Mouse (Mus musculus) MEL (cell line): ENCODE measurements at regions not wholly inside any gene's neighbourhood (a gene's known extent, or its start where the extent isn't known, plus 50 kb on each side); places are given as distances from the start of the nearest gene placed in this dataset.

Experiments
- DNase-seq: peaks from one replicate; pipeline ENCODE4 v3.0.0; 2011; ENCODE audit warnings: low read depth, low spot score
- H3K27ac ChIP-seq: 2 replicates; pipeline ENCODE4 v1.5.1; 2012; ENCODE audit warnings: low read depth, mild to moderate bottlenecking, control low read depth, low read length, moderate library complexity; ENCODE audit not compliant: control insufficient read depth
- H3K27me3 ChIP-seq, 2 experiments: fragments of 150-350 bp in 1 of 2; sonication (generic) in 1 of 2; 2 replicates each; pipeline ENCODE4 v1.6.1; 2012; ENCODE audit warnings: low read length in 2 of 2, mild to moderate bottlenecking in 2 of 2, improper control_type of control experiment in 1 of 2, moderate library complexity in 1 of 2; ENCODE audit not compliant: insufficient read depth in 2 of 2, control insufficient read depth in 1 of 2
- H3K36me3 ChIP-seq, 2 experiments: 2 replicates each; pipeline ENCODE4 v1.6.1; 2012 to 2014; ENCODE audit warnings: low read length in 2 of 2, improper control_type of control experiment in 1 of 2, inconsistent platforms in 1 of 2, mild to moderate bottlenecking in 1 of 2; ENCODE audit not compliant: insufficient read depth in 2 of 2, control insufficient read depth in 1 of 2
- H3K4me1 ChIP-seq, 2 experiments: fragments of 150-350 bp in 1 of 2; sonication (generic) in 1 of 2; 2 replicates each; pipeline ENCODE4 v1.6.1; 2012; ENCODE audit warnings: low read length in 2 of 2, improper control_type of control experiment in 1 of 2, mild to moderate bottlenecking in 1 of 2; ENCODE audit not compliant: insufficient read depth in 2 of 2, control insufficient read depth in 1 of 2
- H3K4me3 ChIP-seq, 2 experiments: fragments of 150-350 bp in 1 of 2; sonication (generic) in 1 of 2; 2 replicates each; pipeline ENCODE4 v1.5.1; 2012; ENCODE audit warnings: low read depth in 2 of 2, low read length in 2 of 2, mild to moderate bottlenecking in 2 of 2, moderate library complexity in 2 of 2, control low read depth in 1 of 2, improper control_type of control experiment in 1 of 2; ENCODE audit not compliant: control insufficient read depth in 1 of 2, insufficient read depth in 1 of 2
- H3K79me2 ChIP-seq: 2 replicates; pipeline ENCODE4 v1.6.1; 2012; ENCODE audit warnings: mild to moderate bottlenecking, low read length, moderate library complexity; ENCODE audit not compliant: control insufficient read depth, poor library complexity, insufficient read depth
- H3K9ac ChIP-seq: 2 replicates; pipeline ENCODE4 v1.6.1; 2012; ENCODE audit warnings: low read depth, mild to moderate bottlenecking, control low read depth, low read length, moderate library complexity; ENCODE audit not compliant: control insufficient read depth, poor library complexity, severe bottlenecking
- H3K9me3 ChIP-seq: fragments of 150-350 bp; sonication (generic); replicated peaks from 2 replicates; pipeline ENCODE4 v1.6.1; 2012; ENCODE audit warnings: mild to moderate bottlenecking, low read length, improper control_type of control experiment, moderate library complexity; ENCODE audit not compliant: insufficient read depth
- CTCF ChIP-seq, 3 experiments: IDR thresholded peaks in 2 of 3; conservative IDR thresholded peaks in 1 of 3; 2 replicates each; pipeline ENCODE4 v1.5.1; 2011 to 2012; ENCODE audit warnings: low read length in 3 of 3, low read depth in 2 of 3, mild to moderate bottlenecking in 2 of 3, improper control_type of control experiment in 1 of 3, inconsistent platforms in 1 of 3, mixed read lengths in 1 of 3, moderate library complexity in 1 of 3; ENCODE audit not compliant: control insufficient read depth in 1 of 3, insufficient read depth in 1 of 3, poor library complexity in 1 of 3, severe bottlenecking in 1 of 3
- E2F4 ChIP-seq: IDR thresholded peaks from 2 replicates; pipeline ENCODE4 v1.6.1; 2011; ENCODE audit warnings: low read depth, low read length, improper control_type of control experiment, borderline replicate concordance
- EP300 ChIP-seq, 2 experiments: IDR thresholded peaks; 2 replicates each; pipeline ENCODE4 v1.6.1; 2011; ENCODE audit warnings: improper control_type of control experiment in 2 of 2, low read length in 2 of 2, low read depth in 1 of 2, mild to moderate bottlenecking in 1 of 2
- ETS1 ChIP-seq: IDR thresholded peaks from 2 replicates; pipeline ENCODE4 v1.6.1; 2012; ENCODE audit warnings: low read depth, mild to moderate bottlenecking, inconsistent platforms, low read length, improper control_type of control experiment, moderate library complexity
- GABPA ChIP-seq: IDR thresholded peaks from 2 replicates; pipeline ENCODE4 v1.6.1; 2012; ENCODE audit warnings: low read depth, mild to moderate bottlenecking, inconsistent platforms, low read length, improper control_type of control experiment, moderate library complexity
- GATA1 ChIP-seq: IDR thresholded peaks from 2 replicates; pipeline ENCODE4 v1.6.1; 2011; ENCODE audit warnings: low read depth, low read length, improper control_type of control experiment
- JUND ChIP-seq: IDR thresholded peaks from 2 replicates; pipeline ENCODE4 v1.6.1; 2011; ENCODE audit warnings: low read depth, mild to moderate bottlenecking, improper control_type of control experiment, low read length
- KAT2A ChIP-seq: conservative IDR thresholded peaks from 2 replicates; pipeline ENCODE4 v1.6.1; 2012; ENCODE audit warnings: low read depth, low read length, improper control_type of control experiment, inconsistent platforms
- MAFK ChIP-seq: IDR thresholded peaks from 2 replicates; pipeline ENCODE4 v1.6.1; 2011; ENCODE audit warnings: low read depth, mild to moderate bottlenecking, low read length, improper control_type of control experiment, borderline replicate concordance
- MAX ChIP-seq: IDR thresholded peaks from 2 replicates; pipeline ENCODE4 v1.6.1; 2011; ENCODE audit warnings: low read length, improper control_type of control experiment
- MAZ ChIP-seq: IDR thresholded peaks from 2 replicates; pipeline ENCODE4 v1.6.1; 2012; ENCODE audit warnings: low read depth, mild to moderate bottlenecking, inconsistent platforms, low read length, improper control_type of control experiment
- MXI1 ChIP-seq: IDR thresholded peaks from 2 replicates; pipeline ENCODE4 v1.6.1; 2011; ENCODE audit warnings: mild to moderate bottlenecking, low read depth, low read length, improper control_type of control experiment
- NELFE ChIP-seq: IDR thresholded peaks from 2 replicates; pipeline ENCODE4 v1.6.1; 2011; ENCODE audit warnings: low read depth, low read length, improper control_type of control experiment
- NRF1 ChIP-seq: IDR thresholded peaks from 2 replicates; pipeline ENCODE4 v1.6.1; 2014; ENCODE audit warnings: low read depth, mild to moderate bottlenecking, inconsistent platforms, low read length, improper control_type of control experiment, moderate library complexity; ENCODE audit not compliant: poor library complexity, insufficient read depth, severe bottlenecking
- POLR2A ChIP-seq, 2 experiments: IDR thresholded peaks; 2 replicates each; pipeline ENCODE4 v1.6.1; 2011 to 2012; ENCODE audit warnings: low read length in 2 of 2, mild to moderate bottlenecking in 2 of 2, control low read depth in 1 of 2, improper control_type of control experiment in 1 of 2, low read depth in 1 of 2, moderate library complexity in 1 of 2; ENCODE audit not compliant: control insufficient read depth in 1 of 2, insufficient read depth in 1 of 2, poor library complexity in 1 of 2
- POLR2AphosphoS5 ChIP-seq: IDR thresholded peaks from 2 replicates; pipeline ENCODE4 v1.6.1; 2012; ENCODE audit warnings: low read depth, borderline replicate concordance, mild to moderate bottlenecking, inconsistent platforms, low read length, moderate library complexity, mixed read lengths
- RAD21 ChIP-seq: IDR thresholded peaks from 2 replicates; pipeline ENCODE4 v1.6.1; 2011; ENCODE audit warnings: mild to moderate bottlenecking, low read depth, low read length, improper control_type of control experiment
- RCOR1 ChIP-seq: IDR thresholded peaks from 2 replicates; pipeline ENCODE4 v1.6.1; 2012; ENCODE audit warnings: low read depth, mild to moderate bottlenecking, inconsistent platforms, low read length, improper control_type of control experiment
- SMC3 ChIP-seq: IDR thresholded peaks from 2 replicates; pipeline ENCODE4 v1.6.1; 2011; ENCODE audit warnings: low read depth, low read length, improper control_type of control experiment
- TBP ChIP-seq: IDR thresholded peaks from 2 replicates; pipeline ENCODE4 v1.8.0; 2011; ENCODE audit warnings: low read depth, low read length, improper control_type of control experiment
- USF2 ChIP-seq, 2 experiments: IDR thresholded peaks; 2 replicates each; pipeline ENCODE4 v1.6.1; 2011 to 2012; ENCODE audit warnings: improper control_type of control experiment in 2 of 2, low read length in 2 of 2, borderline replicate concordance in 1 of 2, inconsistent platforms in 1 of 2, low read depth in 1 of 2, mild to moderate bottlenecking in 1 of 2; ENCODE audit not compliant: insufficient read depth in 1 of 2
- ZC3H11A ChIP-seq: IDR thresholded peaks from 2 replicates; pipeline ENCODE4 v1.6.1; 2012; ENCODE audit warnings: low read depth, mild to moderate bottlenecking, inconsistent platforms, low read length, improper control_type of control experiment
- ZMIZ1 ChIP-seq: IDR thresholded peaks from 2 replicates; pipeline ENCODE4 v1.6.1; 2012; ENCODE audit warnings: low read depth, mild to moderate bottlenecking, inconsistent platforms, low read length, improper control_type of control experiment, moderate library complexity

DNA sequence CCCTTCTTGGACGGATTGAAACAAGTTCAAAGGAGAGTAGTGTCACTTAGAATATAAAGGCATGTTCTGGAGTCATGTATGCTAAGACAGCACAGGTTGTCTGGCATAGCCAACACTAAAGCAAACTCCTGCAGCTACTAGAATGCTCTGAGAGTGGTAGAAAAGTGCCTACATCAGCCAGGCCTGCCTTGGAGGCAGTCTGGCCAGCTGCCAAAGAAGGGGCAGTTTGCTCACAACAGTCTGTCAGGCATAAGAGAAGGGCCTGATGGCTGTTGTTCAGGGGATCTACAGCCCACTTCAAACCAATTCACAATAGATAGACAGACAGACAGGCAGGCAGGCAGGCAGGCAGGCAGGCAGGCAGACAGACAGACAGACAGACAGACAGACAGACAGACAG, 136.5 kb upstream of the Dap start:
- Histone ChIP-seq H3K27me3 (no peaks in the 10 kb centered on the region), H3K27ac (no peak overlapping the region), H3K4me1 (no peaks in the 10 kb centered on the region), H3K79me2 (no peaks in the 10 kb centered on the region), H3K9ac (no peak overlapping the region), H3K4me3 (no peak overlapping the region), H3K9me3 (no peaks in the 10 kb centered on the region), H3K36me3 (no peaks in the 10 kb centered on the region)
- TF ChIP-seq ZMIZ1 (no peak), E2F4 (no peak), TBP (no peak), CTCF (IDR thresholded peaks at IDR 0.05 in 2 of 3, conservative IDR thresholded peaks at IDR 0.05 in 1 of 3; ENCODE audit: control insufficient read depth in 1 of 3, insufficient read depth in 1 of 3, low read depth in 2 of 3, low read length in 3 of 3, poor library complexity in 1 of 3, severe bottlenecking in 1 of 3) (no peak), MAX (no peak), ZC3H11A (no peak), MAZ (no peak), RAD21 (no peak), RCOR1 (no peak), GABPA (no peak), KAT2A (no peak), SMC3 (no peak), MAFK (no peak), GATA1 (no peak), NRF1 (no peak), NELFE (no peak), MXI1 (no peak), ETS1 (no peak)
- DNase-seq, result no peak

DNA sequence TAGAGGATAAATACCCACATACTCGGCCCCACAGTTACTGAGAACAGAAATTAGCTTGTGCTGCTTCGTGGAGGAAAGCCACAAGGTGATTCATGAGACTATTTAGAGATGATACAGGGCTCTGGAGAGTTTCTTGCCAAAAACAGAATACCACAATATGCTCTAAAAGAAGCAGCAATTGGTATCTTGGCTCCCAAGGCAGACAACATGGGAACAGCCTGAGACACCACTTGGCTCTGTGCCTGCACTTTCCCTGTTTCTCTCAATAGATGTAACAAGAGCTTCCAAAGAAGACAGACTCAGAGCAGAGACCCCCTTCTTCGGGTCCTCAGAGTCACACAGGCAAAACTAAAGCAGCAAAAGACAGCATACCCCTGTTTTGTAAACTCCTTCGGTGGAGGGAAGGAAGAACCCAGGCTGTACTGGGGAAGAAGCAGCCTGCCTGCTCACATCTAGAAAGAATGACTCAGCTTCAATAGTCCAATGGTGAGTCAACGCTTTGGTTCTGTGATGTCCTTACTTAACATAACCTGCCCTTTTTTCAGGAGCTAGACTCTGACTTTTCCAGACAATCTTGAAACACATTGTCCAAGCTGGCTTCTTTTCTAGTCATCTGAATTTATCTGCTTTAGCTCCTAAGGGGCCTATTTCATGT, 132.1 kb upstream of the Dap start:
- no peak overlapping the region for H3K9ac ChIP-seq
- H3K27me3 ChIP-seq, result no peaks in the 10 kb centered on the region
- H3K4me1 ChIP-seq, result no peaks in the 10 kb centered on the region
- no peaks in the 10 kb centered on the region for H3K9me3 ChIP-seq
- DNase-seq, result no peak
- TF ChIP-seq POLR2A (IDR thresholded peaks at IDR 0.05; ENCODE audit: control insufficient read depth in 1 of 2, insufficient read depth in 1 of 2, low read depth in 1 of 2, low read length in 2 of 2, poor library complexity in 1 of 2) (no peak), EP300 (IDR thresholded peaks at IDR 0.05; ENCODE audit: low read depth in 1 of 2, low read length in 2 of 2) (no peak), ETS1 (no peak), MAZ (no peak), JUND (no peak), ZC3H11A (no peak), POLR2AphosphoS5 (no peak), USF2 (IDR thresholded peaks at IDR 0.05; ENCODE audit: borderline replicate concordance in 1 of 2, insufficient read depth in 1 of 2, low read depth in 1 of 2, low read length in 2 of 2) (no peak)
- no peak overlapping the region for H3K27ac ChIP-seq
- H3K36me3 ChIP-seq, result no peaks in the 10 kb centered on the region
- no peaks in the 10 kb centered on the region for H3K79me2 ChIP-seq
- no peak overlapping the region for H3K4me3 ChIP-seq
